Mouse (Mus musculus): ENCODE data around the gene Fbxl22. TPM values are rescaled to one million over a fixed set of nuclear protein-coding genes. Genes with fewer than 3 reads are reported as not detected.

Gene Fbxl22
- polyA plus RNA-seq, 1 experiment = 1.5 TPM

- TF ChIP-seq POLR2A (IDR thresholded peaks at IDR 0.05; ENCODE audit: low read depth, low read length) (no peak), CTCF (IDR thresholded peaks at IDR 0.05; ENCODE audit: extremely low read depth, insufficient read depth, insufficient read length, insufficient replicate concordance) (no peak)
- Histone ChIP-seq H3K4me3 (ENCODE audit: extremely low read depth, insufficient read depth, insufficient read length) (no peak overlapping the region), H3K27ac (ENCODE audit: insufficient read depth, low read length) (no peak overlapping the region), H3K27me3 (ENCODE audit: control insufficient read depth, insufficient read depth, low read length) (no peaks in the 10 kb centered on the region), H3K36me3 (ENCODE audit: control insufficient read depth, insufficient read depth, low read length) (peaks cover 8% of the 10 kb centered on the region), H3K4me1 (ENCODE audit: control insufficient read depth, insufficient read depth, insufficient read length) (peaks cover 12% of the 10 kb centered on the region; the same call in 1 of the 2 replicates)
- DNase-seq (ENCODE audit: low read depth in 1 of 2, low spot score in 2 of 2) = no peak
- 66% methylated on average over 7 of the region's 7 CpGs for WGBS
These were observed 4.0 kb downstream of the Fbxl22 start for GRCm38 (mm10) chr9:66510351-66510841.

GRCm38 (mm10) chr9:66508890-66509399 lies 5.4 kb downstream of the Fbxl22 start:
- Histone ChIP-seq H3K27me3 (ENCODE audit: control insufficient read depth, insufficient read depth, low read length) (no peaks in the 10 kb centered on the region), H3K36me3 (ENCODE audit: control insufficient read depth, insufficient read depth, low read length) (peaks cover 9% of the 10 kb centered on the region), H3K4me3 (ENCODE audit: extremely low read depth, insufficient read depth, insufficient read length) (no peak overlapping the region), H3K27ac (ENCODE audit: insufficient read depth, low read length) (no peak overlapping the region), H3K4me1 (ENCODE audit: control insufficient read depth, insufficient read depth, insufficient read length) (peaks cover 23% of the 10 kb centered on the region; the same call in 1 of the 2 replicates)
- 93% methylated on average over 4 of the region's 4 CpGs for WGBS
- TF ChIP-seq CTCF (IDR thresholded peaks at IDR 0.05; ENCODE audit: extremely low read depth, insufficient read depth, insufficient read length, insufficient replicate concordance) = no peak
- no peak for TF ChIP-seq POLR2A (IDR thresholded peaks at IDR 0.05; ENCODE audit: low read depth, low read length)
- DNase-seq (ENCODE audit: low read depth in 1 of 2, low spot score in 2 of 2) = no peak

- H3K27me3 ChIP-seq (ENCODE audit: control insufficient read depth, insufficient read depth, low read length) = no peaks in the 10 kb centered on the region
- H3K27ac ChIP-seq (ENCODE audit: insufficient read depth, low read length) = no peak overlapping the region
- DNase-seq (ENCODE audit: low read depth in 1 of 2, low spot score in 2 of 2) = no peak
- WGBS = 93% methylated on average over 3 of the region's 3 CpGs
- H3K36me3 ChIP-seq (ENCODE audit: control insufficient read depth, insufficient read depth, low read length) = peaks cover 9% of the 10 kb centered on the region
- H3K4me1 ChIP-seq (ENCODE audit: control insufficient read depth, insufficient read depth, insufficient read length) = peaks cover 28% of the 10 kb centered on the region; the same call in 1 of the 2 replicates
- no peak overlapping the region for H3K4me3 ChIP-seq (ENCODE audit: extremely low read depth, insufficient read depth, insufficient read length)
- no peak for TF ChIP-seq POLR2A (IDR thresholded peaks at IDR 0.05; ENCODE audit: low read depth, low read length)
- TF ChIP-seq CTCF (IDR thresholded peaks at IDR 0.05; ENCODE audit: extremely low read depth, insufficient read depth, insufficient read length, insufficient replicate concordance) = no peak
These were observed 6.7 kb downstream of the Fbxl22 start for GRCm38 (mm10) chr9:66507684-66508083.

- TF ChIP-seq POLR2A (IDR thresholded peaks at IDR 0.05; ENCODE audit: low read depth, low read length) (no peak), CTCF (IDR thresholded peaks at IDR 0.05; ENCODE audit: extremely low read depth, insufficient read depth, insufficient read length, insufficient replicate concordance) (no peak)
- Histone ChIP-seq H3K27me3 (ENCODE audit: control insufficient read depth, insufficient read depth, low read length) (no peaks in the 10 kb centered on the region), H3K4me1 (ENCODE audit: control insufficient read depth, insufficient read depth, insufficient read length) (peaks cover 28% of the 10 kb centered on the region; the same call in 1 of the 2 replicates), H3K27ac (ENCODE audit: insufficient read depth, low read length) (no peak overlapping the region; the same call in 1 of the 2 replicates), H3K4me3 (ENCODE audit: extremely low read depth, insufficient read depth, insufficient read length) (no peak overlapping the region), H3K36me3 (ENCODE audit: control insufficient read depth, insufficient read depth, low read length) (peaks cover 16% of the 10 kb centered on the region)
- no peak for DNase-seq (ENCODE audit: low read depth in 1 of 2, low spot score in 2 of 2)
These were observed 8.0 kb downstream of the Fbxl22 start for GRCm38 (mm10) chr9:66506424-66506823.

GRCm38 (mm10) chr9:66506011-66506410 lies 8.4 kb downstream of the Fbxl22 start:
- WGBS = 86% methylated on average over 4 of the region's 4 CpGs
- peaks cover 27% of the 10 kb centered on the region; the same call in 1 of the 2 replicates for H3K4me1 ChIP-seq (ENCODE audit: control insufficient read depth, insufficient read depth, insufficient read length)
- H3K27me3 ChIP-seq (ENCODE audit: control insufficient read depth, insufficient read depth, low read length) = no peaks in the 10 kb centered on the region
- peaks cover 18% of the 10 kb centered on the region for H3K36me3 ChIP-seq (ENCODE audit: control insufficient read depth, insufficient read depth, low read length)
- 0 out of 2 replicates have a peak overlapping the region, but pooled peaks have one; percentile 30 for H3K27ac ChIP-seq (ENCODE audit: insufficient read depth, low read length)
- no peak for DNase-seq (ENCODE audit: low read depth in 1 of 2, low spot score in 2 of 2)
- H3K4me3 ChIP-seq (ENCODE audit: extremely low read depth, insufficient read depth, insufficient read length) = no peak overlapping the region
- TF ChIP-seq CTCF (IDR thresholded peaks at IDR 0.05; ENCODE audit: extremely low read depth, insufficient read depth, insufficient read length, insufficient replicate concordance) = no peak
- no peak for TF ChIP-seq POLR2A (IDR thresholded peaks at IDR 0.05; ENCODE audit: low read depth, low read length)

GRCm38 (mm10) chr9:66505141-66505917 lies 9.1 kb downstream of the Fbxl22 start:
- peak overlapping the region; percentile 77 for H3K27ac ChIP-seq (ENCODE audit: insufficient read depth, low read length)
- 45% methylated on average over 9 of the region's 9 CpGs for WGBS
- no peaks in the 10 kb centered on the region for H3K27me3 ChIP-seq (ENCODE audit: control insufficient read depth, insufficient read depth, low read length)
- TF ChIP-seq CTCF (IDR thresholded peaks at IDR 0.05; ENCODE audit: extremely low read depth, insufficient read depth, insufficient read length, insufficient replicate concordance) (no peak), POLR2A (IDR thresholded peaks at IDR 0.05; ENCODE audit: low read depth, low read length) (no peak)
- peaks cover 22% of the 10 kb centered on the region; the same call in 1 of the 2 replicates for H3K4me1 ChIP-seq (ENCODE audit: control insufficient read depth, insufficient read depth, insufficient read length)
- no peak overlapping the region for H3K4me3 ChIP-seq (ENCODE audit: extremely low read depth, insufficient read depth, insufficient read length)
- peak in 1 of 2 experiments; percentile 26 for DNase-seq (ENCODE audit: low read depth in 1 of 2, low spot score in 2 of 2)
- H3K36me3 ChIP-seq (ENCODE audit: control insufficient read depth, insufficient read depth, low read length) = peaks cover 18% of the 10 kb centered on the region

All from spleen, adult 2 months (tissue).